Mouse (Mus musculus): Measurements from ENCODE around the gene Hoxb6.

DNA sequence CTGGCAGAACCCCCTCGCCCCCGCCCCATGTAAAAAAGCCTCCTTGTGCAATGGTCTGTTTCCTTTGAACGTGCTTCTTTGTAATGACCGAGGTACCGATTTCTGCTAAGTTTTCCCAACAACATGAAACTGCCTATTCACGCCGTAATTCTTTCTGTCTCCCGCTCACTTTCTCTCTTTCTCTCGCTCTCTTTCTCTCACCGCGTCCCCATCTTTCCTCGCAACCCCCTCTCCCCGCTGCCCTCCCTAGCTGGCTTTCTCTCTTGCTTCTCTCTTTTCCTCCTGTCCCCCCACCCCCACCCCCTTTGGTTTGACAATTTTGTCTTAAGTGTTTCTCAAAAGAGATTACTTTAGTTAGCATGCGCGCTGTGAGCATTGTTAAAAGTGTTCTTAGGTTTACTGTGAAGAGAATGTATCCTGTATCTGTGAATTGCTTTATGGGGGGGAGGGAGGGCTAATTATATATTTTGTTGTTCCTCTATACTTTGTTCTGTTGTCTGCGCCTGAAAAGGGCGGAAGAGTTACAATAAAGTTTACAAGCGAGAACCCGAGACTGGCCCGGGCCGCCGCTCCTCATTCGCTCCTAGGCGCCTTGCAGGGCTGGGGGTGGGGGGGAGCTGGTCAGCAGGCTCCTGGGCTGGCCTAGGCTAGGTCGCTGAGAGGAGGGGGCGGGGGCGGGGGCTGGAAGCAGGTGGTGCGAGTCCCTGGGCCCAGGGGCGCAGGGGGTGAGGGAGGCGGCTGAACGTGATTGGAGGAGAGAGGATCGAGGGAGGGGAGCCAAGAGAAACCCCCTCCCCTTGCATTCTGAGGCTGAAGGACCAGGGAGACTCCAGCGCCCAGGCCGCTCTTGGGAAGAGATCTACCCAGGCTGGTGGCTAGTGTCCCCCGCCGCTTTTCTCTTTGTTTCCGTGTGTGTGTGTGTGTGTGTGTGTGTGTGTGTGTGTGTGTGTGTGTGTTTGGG, 7.2 kb upstream of the Hoxb6 start:
- TF ChIP-seq CTCF (IDR thresholded peaks at IDR 0.05; ENCODE audit: borderline replicate concordance, control insufficient read depth, extremely low read depth, insufficient read depth, low read length, poor library complexity) (no peak; the same call in 1 of the 2 replicates), POLR2A (IDR thresholded peaks at IDR 0.05; ENCODE audit: control insufficient read depth, extremely low read depth, insufficient read depth, low read length, poor library complexity) (no peak)
